Mouse (Mus musculus) embryonic facial prominence, embryonic 14.5 days (tissue): ENCODE measurements at regions not wholly inside any gene's neighbourhood (a gene's known extent, or its start where the extent isn't known, plus 50 kb on each side); places are given as distances from the start of the nearest gene placed in this dataset.

Experiments
- ATAC-seq: fragments of 200-750 bp; cut with Nextera tagmentation; 2 replicates; pipeline ENCODE4 v1.8.0; 2017; ENCODE audit warnings: low read depth, moderate number of reproducible peaks, moderate TSS enrichment
- DNase-seq: peaks from one replicate; pipeline ENCODE4 v3.0.0-alpha.2; 2015; ENCODE audit warnings: low spot score
- H3K27ac ChIP-seq: fragments of 300-500 bp; sonication (generic); replicated peaks from 2 replicates; pipeline ENCODE4 v1.5.1; 2014; ENCODE audit warnings: low read depth, mild to moderate bottlenecking, low read length, moderate library complexity
- H3K27me3 ChIP-seq: fragments of 300-500 bp; sonication (generic); replicated peaks from 2 replicates; pipeline ENCODE4 v1.6.1; 2014; ENCODE audit warnings: low read length; ENCODE audit not compliant: control insufficient read depth, insufficient read depth
- H3K36me3 ChIP-seq: fragments of 300-500 bp; sonication (generic); 2 replicates; pipeline ENCODE4 v1.6.1; 2014; ENCODE audit warnings: low read length, mixed read lengths; ENCODE audit not compliant: control insufficient read depth, insufficient read depth
- H3K4me1 ChIP-seq: fragments of 300-500 bp; sonication (generic); 2 replicates; pipeline ENCODE4 v1.6.1; 2014; ENCODE audit warnings: antibody characterized with exemption, low read length; ENCODE audit not compliant: control insufficient read depth, insufficient read depth
- H3K4me2 ChIP-seq: fragments of 300-500 bp; sonication (generic); 2 replicates; pipeline ENCODE4 v1.6.1; 2014; ENCODE audit warnings: low read depth, mild to moderate bottlenecking, low read length, moderate library complexity, mixed read lengths
- H3K4me3 ChIP-seq: fragments of 300-500 bp; sonication (generic); 2 replicates; pipeline ENCODE4 v1.5.1; 2014; ENCODE audit warnings: low read depth, mild to moderate bottlenecking, low read length
- H3K9ac ChIP-seq: fragments of 300-500 bp; sonication (generic); 2 replicates; pipeline ENCODE4 v1.6.1; 2014; ENCODE audit warnings: low read depth, mild to moderate bottlenecking, low read length, moderate library complexity, mixed read lengths
- H3K9me3 ChIP-seq: fragments of 300-500 bp; sonication (generic); 2 replicates; pipeline ENCODE4 v1.6.1; 2016; ENCODE audit warnings: low read length; ENCODE audit not compliant: control insufficient read depth
- WGBS: fragments of 180-500 bp; shearing (Covaris S2); extraction: QIAGEN DNeasy Blood & Tissue Kit; methylation state at CpG from one replicate; pipeline ENCODE4 v1.1.7; 2014; 5-methylcytosine and 5-hydroxymethylcytosine counted together

DNA sequence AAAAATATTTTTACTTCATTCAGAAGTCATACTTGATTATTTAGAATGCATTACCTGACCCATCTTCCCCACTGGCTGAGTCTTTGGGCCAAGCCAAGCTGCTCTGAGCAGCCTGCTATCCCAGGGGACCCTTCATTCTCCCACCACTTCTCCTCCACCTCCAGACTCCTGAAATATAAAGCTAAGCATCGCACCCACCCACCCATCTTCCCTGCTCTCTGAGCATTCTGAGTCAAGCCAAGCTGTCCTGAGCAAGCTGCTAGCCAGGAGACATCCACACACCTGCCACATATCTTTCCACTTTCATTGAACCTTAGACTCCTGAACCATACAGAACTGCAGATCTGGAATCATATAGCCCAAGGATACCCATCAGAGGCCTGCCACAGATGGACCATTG is 1456.2 kb upstream of the Adam24 start:
- no peak for ATAC-seq
- Histone ChIP-seq H3K27ac (no peak overlapping the region), H3K36me3 (no peaks in the 10 kb centered on the region), H3K4me3 (no peak overlapping the region), H3K9ac (no peak overlapping the region), H3K9me3 (no peaks in the 10 kb centered on the region), H3K27me3 (no peaks in the 10 kb centered on the region), H3K4me1 (no peaks in the 10 kb centered on the region), H3K4me2 (no peak overlapping the region)
- no peak for DNase-seq
- 86% methylated on average over 1 of the region's 1 CpGs for WGBS

DNA sequence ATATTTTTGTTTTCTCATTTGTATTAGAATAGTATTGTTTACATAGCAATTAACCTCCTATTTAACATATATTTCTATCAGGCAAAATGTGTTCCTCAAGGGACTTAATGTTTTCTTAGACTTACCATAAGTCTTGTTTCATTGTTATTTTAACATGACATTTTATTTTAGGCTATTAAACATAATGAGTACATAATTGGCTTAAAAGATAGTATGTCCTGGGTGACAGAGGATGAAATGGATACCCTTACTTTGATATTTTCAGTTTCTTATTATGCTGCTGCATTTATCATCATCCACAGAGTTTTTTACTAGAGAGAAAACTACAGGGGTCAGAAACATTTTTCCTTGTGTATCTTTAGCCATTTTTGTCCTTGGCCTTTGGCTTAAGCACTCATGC is 1447.6 kb upstream of the Adam24 start:
- H3K27ac ChIP-seq: no peak overlapping the region
- H3K9me3 ChIP-seq: no peaks in the 10 kb centered on the region
- H3K27me3 ChIP-seq: no peaks in the 10 kb centered on the region
- DNase-seq (no peak), ATAC-seq (no peak)
- no peaks in the 10 kb centered on the region for H3K4me1 ChIP-seq
- H3K4me2 ChIP-seq: no peak overlapping the region
- H3K36me3 ChIP-seq: no peaks in the 10 kb centered on the region
- H3K4me3 ChIP-seq: no peak overlapping the region
- H3K9ac ChIP-seq: no peak overlapping the region

DNA sequence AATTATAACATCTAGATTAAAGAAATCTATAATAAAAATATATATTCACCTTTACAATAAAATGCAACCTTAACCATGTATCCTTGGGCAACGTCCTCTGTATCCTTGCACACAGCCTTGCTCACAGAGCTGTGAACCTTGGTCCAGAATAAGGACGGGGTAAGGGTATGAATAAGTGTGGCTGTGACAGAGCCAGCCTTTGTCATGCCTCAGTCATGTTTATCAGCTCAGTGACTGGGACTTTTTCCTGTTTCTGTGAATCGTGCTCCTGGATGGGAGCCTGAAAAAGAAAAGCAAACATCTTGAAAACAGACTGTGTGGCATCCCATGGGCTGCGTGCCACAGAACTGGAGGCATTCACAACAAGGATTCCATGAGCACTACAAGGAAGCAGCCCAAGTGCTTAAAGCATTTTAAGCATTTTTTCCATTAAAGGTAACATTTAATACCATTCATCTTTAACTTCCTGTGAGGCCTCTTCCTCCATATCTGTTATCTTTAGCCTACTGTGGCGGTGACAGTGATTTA is 1405.8 kb upstream of the Adam24 start:
- Histone ChIP-seq H3K4me3 (no peak overlapping the region), H3K27me3 (no peaks in the 10 kb centered on the region), H3K9me3 (no peaks in the 10 kb centered on the region), H3K36me3 (no peaks in the 10 kb centered on the region), H3K4me2 (no peak overlapping the region), H3K4me1 (no peaks in the 10 kb centered on the region), H3K27ac (no peak overlapping the region), H3K9ac (no peak overlapping the region)
- no peak for ATAC-seq
- DNase-seq: no peak
- 65% methylated on average over 5 of the region's 5 CpGs for WGBS

DNA sequence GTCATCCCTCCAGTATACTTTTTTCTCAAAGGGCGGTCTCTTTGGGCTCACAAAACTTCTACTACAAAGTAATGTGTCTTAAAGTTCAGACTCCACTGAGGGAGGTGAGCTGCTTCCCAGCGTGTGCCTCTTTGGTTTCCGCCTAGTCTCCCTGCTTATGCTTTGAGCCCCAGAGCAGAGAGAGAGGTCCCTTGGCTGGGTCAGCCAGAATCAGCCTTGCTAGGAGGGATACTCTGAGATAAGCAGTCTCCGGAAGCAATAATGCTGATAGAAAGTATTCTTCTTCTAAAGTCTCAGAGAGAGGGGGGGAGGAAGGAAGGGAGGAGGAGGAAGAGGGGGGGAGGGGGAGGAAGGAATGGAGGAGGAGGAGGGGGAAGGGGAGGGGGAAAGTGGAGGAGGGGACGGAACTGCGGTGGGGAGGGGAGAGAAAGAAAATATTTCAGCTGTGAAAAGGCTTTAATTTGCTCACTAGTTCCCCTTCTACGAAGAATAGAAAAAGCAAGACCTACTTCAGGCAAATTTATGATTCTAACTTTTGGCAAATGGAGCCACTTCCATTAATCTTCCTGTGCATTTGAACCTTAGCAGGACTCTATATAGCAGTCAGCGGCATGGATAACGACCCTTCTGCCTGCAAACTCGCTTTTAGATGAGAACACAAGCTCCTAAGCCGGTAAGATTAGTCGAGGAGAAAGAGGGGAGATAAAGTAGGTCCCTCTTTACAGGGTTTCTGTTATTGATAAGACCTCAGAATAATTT is 1377.2 kb upstream of the Adam24 start:
- Histone ChIP-seq H3K9me3 (no peaks in the 10 kb centered on the region), H3K4me2 (peak overlapping the region; percentile 42), H3K27ac (no peak overlapping the region), H3K4me3 (no peak overlapping the region), H3K36me3 (no peaks in the 10 kb centered on the region), H3K9ac (no peak overlapping the region), H3K4me1 (no peaks in the 10 kb centered on the region), H3K27me3 (no peaks in the 10 kb centered on the region)
- 15% methylated on average over 12 of the region's 12 CpGs for WGBS
- no peak for ATAC-seq
- DNase-seq: no peak

DNA sequence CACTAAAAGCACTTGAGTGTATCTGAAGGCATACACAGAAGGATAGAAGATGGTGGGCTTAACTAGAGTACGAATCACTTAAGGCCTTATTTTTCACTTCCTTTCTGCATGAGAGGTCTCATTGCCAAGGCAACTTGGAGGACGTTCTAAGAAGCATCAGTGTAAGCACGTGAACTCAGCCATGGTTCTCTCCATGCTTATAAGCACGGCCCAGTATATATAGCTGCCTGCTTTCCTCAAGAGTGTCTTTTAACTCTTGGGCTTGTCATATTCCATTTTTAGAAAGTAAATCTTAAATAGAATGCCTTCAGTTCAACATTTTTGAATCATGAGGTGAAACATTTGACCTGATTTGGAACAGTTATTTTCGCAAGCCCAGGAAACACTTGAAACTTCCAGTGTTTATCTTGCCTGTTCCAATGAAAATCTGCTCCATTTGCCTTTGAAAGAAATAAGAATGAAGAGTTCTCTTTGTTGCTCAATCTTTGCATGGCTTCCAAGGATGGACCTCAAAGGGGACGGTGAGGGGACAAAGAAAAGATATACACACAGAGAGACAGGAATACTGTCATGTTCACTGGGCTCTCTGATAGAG is 1371.0 kb upstream of the Adam24 start:
- Histone ChIP-seq H3K9me3 (no peaks in the 10 kb centered on the region), H3K27me3 (no peaks in the 10 kb centered on the region), H3K4me2 (no peak overlapping the region), H3K4me3 (no peak overlapping the region), H3K27ac (no peak overlapping the region), H3K36me3 (no peaks in the 10 kb centered on the region), H3K4me1 (no peaks in the 10 kb centered on the region), H3K9ac (no peak overlapping the region)
- no peak for DNase-seq
- no peak for ATAC-seq
- 82% methylated on average over 6 of the region's 6 CpGs for WGBS

GRCm38 (mm10) chr8:39313854-39314253 is 1361.0 kb upstream of the Adam24 start:
- H3K27me3 ChIP-seq: no peaks in the 10 kb centered on the region
- H3K27ac ChIP-seq: no peak overlapping the region
- H3K4me2 ChIP-seq: no peak overlapping the region
- ATAC-seq: no peak
- H3K4me3 ChIP-seq: no peak overlapping the region
- DNase-seq: peak; percentile 11
- WGBS: 54% methylated on average over 3 of the region's 3 CpGs
- no peaks in the 10 kb centered on the region for H3K36me3 ChIP-seq
- no peaks in the 10 kb centered on the region for H3K4me1 ChIP-seq
- H3K9me3 ChIP-seq: no peaks in the 10 kb centered on the region
- H3K9ac ChIP-seq: no peak overlapping the region

GRCm38 (mm10) chr8:39315521-39316233 is 1359.2 kb upstream of the Adam24 start:
- no peak overlapping the region for H3K9ac ChIP-seq
- no peak overlapping the region for H3K4me3 ChIP-seq
- no peak overlapping the region for H3K4me2 ChIP-seq
- ATAC-seq (no peak), DNase-seq (no peak)
- no peak overlapping the region for H3K27ac ChIP-seq
- H3K36me3 ChIP-seq: no peaks in the 10 kb centered on the region
- 69% methylated on average over 10 of the region's 10 CpGs for WGBS
- H3K4me1 ChIP-seq: no peaks in the 10 kb centered on the region
- H3K9me3 ChIP-seq: no peaks in the 10 kb centered on the region
- H3K27me3 ChIP-seq: no peaks in the 10 kb centered on the region

- DNase-seq (no peak), ATAC-seq (no peak)
- H3K27me3 ChIP-seq: no peaks in the 10 kb centered on the region
- no peak overlapping the region for H3K9ac ChIP-seq
- no peak overlapping the region for H3K4me3 ChIP-seq
- 32% methylated on average over 4 of the region's 4 CpGs for WGBS
- no peaks in the 10 kb centered on the region for H3K36me3 ChIP-seq
- no peak overlapping the region for H3K27ac ChIP-seq
- no peaks in the 10 kb centered on the region for H3K9me3 ChIP-seq
- H3K4me2 ChIP-seq: no peak overlapping the region
- no peaks in the 10 kb centered on the region for H3K4me1 ChIP-seq
Measured at GRCm38 (mm10) chr8:39316234-39316568, 1358.7 kb upstream of the Adam24 start.
